Mouse (Mus musculus) hindbrain, postnatal 0 days (tissue): Measurements from ENCODE around the gene Eif4a1. TPM values are rescaled to one million over a fixed set of nuclear protein-coding genes. Genes with fewer than 3 reads are reported as not detected.

Experiments
- ATAC-seq: fragments of 200-750 bp; cut with Nextera tagmentation; 2 replicates; pipeline ENCODE4 v1.8.0; 2017; ENCODE audit warnings: mild to moderate bottlenecking, moderate TSS enrichment, moderate library complexity
- DNase-seq: peaks from one replicate; pipeline ENCODE4 v3.0.0-alpha.2; 2015; ENCODE audit warnings: low spot score
- H3K27ac ChIP-seq: fragments of 300-500 bp; sonication (generic); 2 replicates; pipeline ENCODE4 v1.5.1; 2014; ENCODE audit warnings: mild to moderate bottlenecking
- H3K27me3 ChIP-seq: fragments of 300-500 bp; sonication (generic); 2 replicates; pipeline ENCODE4 v1.6.1; 2014; ENCODE audit warnings: low read length, mixed read lengths; ENCODE audit not compliant: insufficient read depth
- H3K36me3 ChIP-seq: fragments of 300-500 bp; sonication (generic); 2 replicates; pipeline ENCODE4 v1.6.1; 2014; ENCODE audit warnings: low read length, mixed read lengths; ENCODE audit not compliant: insufficient read depth
- H3K4me1 ChIP-seq: fragments of 300-500 bp; sonication (generic); 2 replicates; pipeline ENCODE4 v1.6.1; 2014; ENCODE audit warnings: antibody characterized with exemption, low read length, mixed read lengths; ENCODE audit not compliant: insufficient read depth
- H3K4me2 ChIP-seq: fragments of 300-500 bp; sonication (generic); 2 replicates; pipeline ENCODE4 v1.6.1; 2014; ENCODE audit warnings: low read depth, mild to moderate bottlenecking, low read length, moderate library complexity, mixed read lengths
- H3K4me3 ChIP-seq: fragments of 300-500 bp; sonication (generic); 2 replicates; pipeline ENCODE4 v1.5.1; 2014; ENCODE audit warnings: low read length
- H3K9ac ChIP-seq: fragments of 300-500 bp; sonication (generic); replicated peaks from 2 replicates; pipeline ENCODE4 v1.6.1; 2014; ENCODE audit warnings: mild to moderate bottlenecking, low read length, moderate library complexity, mixed read lengths
- H3K9me3 ChIP-seq: fragments of 300-500 bp; sonication (generic); 2 replicates; pipeline ENCODE4 v1.6.1; 2016; ENCODE audit warnings: low read length, mixed read lengths
- CTCF ChIP-seq: IDR thresholded peaks from 2 replicates; pipeline ENCODE4 v1.5.1; 2016; ENCODE audit warnings: antibody characterized with exemption, control low read depth, low read depth
- WGBS: fragments of 180-500 bp; shearing (Covaris S2); extraction: QIAGEN DNeasy Blood & Tissue Kit; methylation state at CpG from one replicate; pipeline ENCODE4 v1.1.7; 2014; 5-methylcytosine and 5-hydroxymethylcytosine counted together
- polyA plus RNA-seq: library from polyadenylated mRNA; unstranded; fragments of >200 nt; fragmentation: Nextera tagmentation; extraction: Ambion mirVana; gene quantifications from 2 replicates; pipeline ENCODE4 v1.2.1, GENCODE M21; 2015
- total RNA-seq: library from RNA; depleted of rRNA; stranded (reverse); fragments of >200 nt; gene quantifications from 2 replicates; pipeline ENCODE4 v1.2.3, GENCODE M21; 2014; rRNA removed

The Eif4a1 gene
- 696 and 745 TPM in 2 replicates for total RNA-seq
- polyA plus RNA-seq = 427 and 463 TPM in 2 replicates

DNA sequence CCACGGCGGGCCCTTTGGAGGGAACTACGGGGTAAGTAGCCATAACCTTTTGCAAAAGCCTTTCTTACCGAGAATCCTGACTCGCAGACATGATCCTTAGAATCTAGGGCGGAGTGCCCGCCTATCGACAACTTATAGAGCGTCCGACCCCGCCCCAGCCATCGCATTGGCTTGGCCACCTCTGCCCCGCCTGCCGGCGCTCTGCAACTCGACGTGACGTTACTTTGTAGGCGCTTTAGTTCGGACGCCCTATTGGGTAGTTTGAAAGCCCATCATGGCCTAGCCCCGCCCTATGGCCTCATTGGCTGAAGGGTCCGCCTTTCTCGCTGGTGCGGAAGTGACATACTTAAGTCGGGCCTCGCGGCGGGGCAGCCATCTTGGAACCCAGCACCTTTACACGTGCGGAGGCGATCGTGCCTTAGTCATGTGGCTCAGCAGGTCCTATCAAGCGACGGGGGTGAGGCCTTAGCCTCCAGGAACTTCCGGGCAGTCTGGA lies at the start of gene Eif4a1:
TSS of gene Eif4a1 (minus strand) at position 213 of the 496 bp plus-strand sequence.
- Histone ChIP-seq H3K4me2 (peak within 1 kb of the TSS; percentile 90), H3K9me3 (no peaks in the 10 kb centered on the region), H3K36me3 (peaks cover 63% of the 10 kb centered on the region), H3K4me3 (peak within 1 kb of the TSS; percentile 98), H3K4me1 (peaks cover 5% of the 10 kb centered on the region; the same call in 1 of the 2 replicates), H3K9ac (peak within 1 kb of the TSS; percentile 100), H3K27me3 (no peaks in the 10 kb centered on the region), H3K27ac (peak within 1 kb of the TSS; percentile 99)
- TF ChIP-seq CTCF = peak; percentile 8; the same call in 1 of the 2 replicates
- DNase-seq (peak; percentile 100), ATAC-seq (peak; percentile 97)
- WGBS = under 1% methylated on average over 36 of the region's 36 CpGs

DNA sequence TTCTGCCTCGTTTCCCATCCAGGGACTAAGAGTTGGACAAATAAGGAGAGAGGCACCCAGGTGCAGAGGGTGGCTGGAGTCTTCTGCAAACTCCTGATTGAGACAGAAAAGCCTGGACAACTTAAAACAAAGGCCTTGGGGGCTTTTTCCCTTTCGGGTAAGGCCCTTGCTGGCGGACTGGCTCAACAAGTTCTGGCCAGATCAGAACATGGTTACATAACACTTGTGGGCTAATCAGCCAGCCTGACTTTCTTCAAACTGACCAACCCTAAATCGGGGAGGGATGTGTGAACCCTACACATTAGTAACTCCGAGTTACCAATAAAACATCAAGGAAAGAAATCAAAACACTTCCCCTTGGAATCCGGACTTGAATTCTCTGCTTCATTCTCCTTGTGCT lies 48.6 kb upstream of the Eif4a1 start:
- Histone ChIP-seq H3K27me3 (no peaks in the 10 kb centered on the region), H3K9ac (no peak overlapping the region), H3K4me3 (no peak overlapping the region), H3K4me2 (no peak overlapping the region), H3K27ac (no peak overlapping the region), H3K36me3 (no peaks in the 10 kb centered on the region), H3K4me1 (no peaks in the 10 kb centered on the region), H3K9me3 (no peaks in the 10 kb centered on the region)
- TF ChIP-seq CTCF = no peak
- DNase-seq = no peak
- WGBS = 86% methylated on average over 6 of the region's 6 CpGs
- ATAC-seq = no peak

DNA sequence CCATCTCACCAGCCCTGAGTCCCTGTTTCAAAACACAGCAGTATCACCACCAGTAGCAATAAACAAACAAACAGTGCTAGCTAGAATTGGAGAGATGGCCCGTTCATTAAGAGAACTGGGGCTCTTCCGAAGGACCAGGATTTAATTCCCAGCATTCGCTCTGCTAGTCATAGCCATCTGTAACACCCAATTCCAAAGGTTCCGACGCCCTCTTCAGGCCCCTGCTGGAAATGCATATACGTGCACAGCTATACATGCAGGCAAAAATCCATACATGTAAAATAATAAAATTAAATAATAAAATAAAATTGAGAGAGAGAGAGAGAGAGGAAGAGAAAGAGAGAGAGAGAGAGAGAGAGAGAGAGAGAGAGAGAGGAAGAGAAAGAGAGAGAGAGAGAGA lies 47.2 kb upstream of the Eif4a1 start:
- TF ChIP-seq CTCF = no peak
- ATAC-seq (no peak), DNase-seq (no peak)
- WGBS = 75% methylated on average over 6 of the region's 6 CpGs
- no peaks in the 10 kb centered on the region for H3K27me3 ChIP-seq
- H3K9ac ChIP-seq = no peak overlapping the region
- no peak overlapping the region for H3K4me2 ChIP-seq
- no peaks in the 10 kb centered on the region for H3K36me3 ChIP-seq
- no peak overlapping the region for H3K27ac ChIP-seq
- H3K9me3 ChIP-seq = no peaks in the 10 kb centered on the region
- H3K4me3 ChIP-seq = no peak overlapping the region
- H3K4me1 ChIP-seq = no peaks in the 10 kb centered on the region

DNA sequence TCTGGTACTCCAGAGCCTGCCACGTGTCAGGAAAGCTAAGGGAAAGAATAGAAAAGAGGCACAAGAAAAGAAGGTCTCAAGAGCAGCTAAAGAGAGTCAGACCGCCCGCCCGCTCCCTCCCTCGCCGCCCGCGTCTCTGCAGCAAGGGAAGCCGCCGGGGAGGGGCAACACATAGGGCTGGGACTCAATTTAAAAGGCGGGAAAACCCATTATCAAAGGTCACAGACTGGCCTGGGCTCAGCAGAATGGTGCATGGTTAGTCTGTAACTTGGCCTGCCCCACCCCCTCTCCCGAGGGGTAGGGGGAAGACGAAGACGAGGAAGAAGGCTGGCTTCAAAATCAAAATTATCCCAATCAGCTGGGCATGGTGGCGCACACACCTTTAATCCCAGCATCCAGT lies 46.4 kb upstream of the Eif4a1 start:
- no peak overlapping the region for H3K4me3 ChIP-seq
- no peaks in the 10 kb centered on the region for H3K36me3 ChIP-seq
- H3K9ac ChIP-seq = no peak overlapping the region
- no peak for TF ChIP-seq CTCF
- no peaks in the 10 kb centered on the region for H3K27me3 ChIP-seq
- H3K9me3 ChIP-seq = no peaks in the 10 kb centered on the region
- no peak for DNase-seq
- no peak for ATAC-seq
- no peak overlapping the region for H3K27ac ChIP-seq
- WGBS = 20% methylated on average over 15 of the region's 15 CpGs
- no peak overlapping the region for H3K4me2 ChIP-seq
- H3K4me1 ChIP-seq = no peaks in the 10 kb centered on the region

DNA sequence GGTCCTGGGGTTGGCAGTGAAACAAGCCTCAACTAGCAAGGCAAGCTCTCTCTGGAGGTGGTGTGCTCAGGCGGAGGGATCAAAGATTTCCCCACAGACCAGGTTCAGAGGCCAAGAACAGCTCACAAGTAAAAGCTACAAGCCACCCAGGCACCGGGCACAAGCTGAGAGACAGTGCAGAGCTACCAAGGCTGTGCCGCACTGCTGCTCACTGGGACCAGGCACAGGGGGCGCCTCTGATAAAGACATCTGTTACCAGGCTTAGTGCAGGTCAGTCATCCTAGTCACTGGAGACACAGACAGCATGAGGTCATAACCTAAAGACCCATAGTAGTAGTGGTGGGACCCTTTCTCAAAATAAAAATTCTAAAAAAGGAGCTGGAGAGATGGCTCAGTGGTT lies 44.7 kb upstream of the Eif4a1 start:
- 75% methylated on average over 4 of the region's 4 CpGs for WGBS
- Histone ChIP-seq H3K27me3 (no peaks in the 10 kb centered on the region), H3K9ac (no peak overlapping the region), H3K4me3 (no peak overlapping the region), H3K4me1 (no peaks in the 10 kb centered on the region), H3K9me3 (no peaks in the 10 kb centered on the region), H3K27ac (no peak overlapping the region), H3K36me3 (no peaks in the 10 kb centered on the region), H3K4me2 (no peak overlapping the region)
- no peak for ATAC-seq
- no peak for DNase-seq
- TF ChIP-seq CTCF = no peak

DNA sequence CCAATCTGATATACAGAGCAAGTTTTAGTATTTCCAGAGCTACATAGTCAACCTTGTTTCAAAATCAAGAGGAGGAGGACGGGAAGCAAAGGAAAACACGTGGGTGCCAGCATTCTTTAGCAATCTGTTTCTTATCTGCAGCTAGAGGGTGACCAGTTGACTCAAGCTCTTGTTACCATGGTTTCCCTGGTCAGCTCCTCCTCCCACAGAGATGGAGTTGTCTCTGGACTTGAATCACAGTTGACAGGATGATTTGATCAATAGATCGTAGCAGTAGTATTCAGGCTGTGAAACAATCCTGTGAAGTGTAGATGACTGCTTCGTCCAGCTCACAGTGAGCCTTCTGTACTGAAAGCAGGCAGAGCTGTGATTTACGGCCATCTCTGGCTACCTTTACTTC lies 43.7 kb upstream of the Eif4a1 start:
- Histone ChIP-seq H3K4me3 (no peak overlapping the region), H3K27me3 (no peaks in the 10 kb centered on the region), H3K27ac (no peak overlapping the region), H3K9me3 (no peaks in the 10 kb centered on the region), H3K4me1 (no peaks in the 10 kb centered on the region), H3K4me2 (no peak overlapping the region), H3K9ac (no peak overlapping the region), H3K36me3 (no peaks in the 10 kb centered on the region)
- no peak for ATAC-seq
- no peak for TF ChIP-seq CTCF
- whole genome bisulfite sequencing = 22% methylated on average over 5 of the region's 5 CpGs
- no peak for DNase-seq

DNA sequence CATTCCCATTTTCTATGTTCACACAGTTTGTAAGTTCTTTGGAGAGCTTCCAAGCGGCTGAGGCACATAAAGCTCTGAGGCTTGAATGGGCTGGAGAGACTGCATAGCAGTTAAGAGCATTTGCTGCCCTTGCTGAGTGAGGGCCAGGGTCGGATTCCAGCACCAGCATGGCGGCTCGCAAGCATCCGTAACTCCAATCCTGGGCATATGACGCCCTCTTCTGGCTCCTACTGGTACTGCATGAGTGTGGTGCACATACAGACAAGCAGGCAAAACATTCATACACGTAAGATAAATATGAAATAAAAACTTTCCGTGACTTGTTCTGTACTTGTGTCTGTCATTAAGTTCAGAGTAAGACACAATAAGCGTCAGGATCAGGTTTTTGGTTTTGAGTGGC lies 43.3 kb upstream of the Eif4a1 start:
- Histone ChIP-seq H3K4me2 (no peak overlapping the region), H3K9me3 (no peaks in the 10 kb centered on the region), H3K27ac (no peak overlapping the region), H3K27me3 (no peaks in the 10 kb centered on the region), H3K4me1 (no peaks in the 10 kb centered on the region), H3K4me3 (no peak overlapping the region), H3K36me3 (no peaks in the 10 kb centered on the region), H3K9ac (no peak overlapping the region)
- 61% methylated on average over 9 of the region's 9 CpGs for WGBS
- DNase-seq = peak; percentile 17
- TF ChIP-seq CTCF = peak; percentile 62
- ATAC-seq = no peak
